Comparison of ENCODE assay signal across 9 mouse cellular contexts in genomic region chrX:152769600-152770157, GRCm38 (mm10). TPM values are rescaled to one million over a fixed set of nuclear protein-coding genes. Genes with fewer than 3 reads are reported as not detected.
DNase-seq lines count a peak whose midpoint lies in the region; ATAC-seq and TF ChIP-seq lines count a peak whose summit lies in the region.
"Had no signal": no experiment of that assay in that cellular context is flagged by ENCODE, and none has a peak within 500 bp of the region (broad histone marks: within the 10 kb centered on the region; RNA-seq: fewer than 3 reads in every experiment).

No protein-coding gene starts in this region.

- H3K36me3 ChIP-seq in intestine, postnatal 0 days (ENCODE audit: control insufficient read depth, insufficient read depth): no peaks in the 10 kb centered on the region
- no peaks in the 10 kb centered on the region for H3K36me3 ChIP-seq in liver, embryonic 14.5 days (replicated peaks; ENCODE audit: control insufficient read depth, insufficient read depth, low read depth)
- no peaks in the 10 kb centered on the region for H3K36me3 ChIP-seq in neural tube, embryonic 14.5 days (ENCODE audit: control insufficient read depth, insufficient read depth, low read length)

- peak overlapping the region; percentile 80 for H3K27ac ChIP-seq in intestine, postnatal 0 days (ENCODE audit: low read depth, low read length)
- no peak overlapping the region for H3K27ac ChIP-seq in liver, embryonic 14.5 days
- no peak overlapping the region for H3K27ac ChIP-seq in neural tube, embryonic 14.5 days (ENCODE audit: low read depth, low read length)

- no peaks in the 10 kb centered on the region for H3K4me1 ChIP-seq in intestine, postnatal 0 days (replicated peaks; ENCODE audit: control insufficient read depth, insufficient read depth, low read length)
- H3K4me1 ChIP-seq in liver, embryonic 14.5 days (replicated peaks; ENCODE audit: control insufficient read depth in 2 of 2, insufficient read depth in 2 of 2, low read length in 1 of 2): no peaks in the 10 kb centered on the region
- no peaks in the 10 kb centered on the region for H3K4me1 ChIP-seq in neural tube, embryonic 14.5 days (ENCODE audit: control insufficient read depth, insufficient read depth, low read length)

- peak overlapping the region; percentile 65 for H3K4me3 ChIP-seq in intestine, postnatal 0 days (ENCODE audit: low read depth, low read length)
- H3K4me3 ChIP-seq in liver, embryonic 14.5 days (ENCODE audit: insufficient read depth in 1 of 2, low read depth in 2 of 2, low read length in 2 of 2): peak overlapping the region; percentile 43 to 44
- H3K4me3 ChIP-seq in neural tube, embryonic 14.5 days (ENCODE audit: low read depth, low read length): peak overlapping the region; percentile 46

- ATAC-seq in intestine, postnatal 0 days: peak; percentile 87
- peak; percentile 77 for ATAC-seq in liver, embryonic 14.5 days (ENCODE audit: insufficient read depth)
- ATAC-seq in neural tube, embryonic 14.5 days (ENCODE audit: low read depth): peak; percentile 91

- no peaks in the 10 kb centered on the region for H3K9me3 ChIP-seq in intestine, postnatal 0 days (ENCODE audit: control insufficient read depth)
- H3K9me3 ChIP-seq in liver, embryonic 14.5 days (ENCODE audit: control insufficient read depth, low read length): no peaks in the 10 kb centered on the region
- H3K9me3 ChIP-seq in neural tube, embryonic 14.5 days (ENCODE audit: control insufficient read depth, low read length): no peaks in the 10 kb centered on the region

- peak; percentile 14; the same call in 1 of the 2 replicates for TF ChIP-seq CTCF in intestine, postnatal 0 days (IDR thresholded peaks at IDR 0.05; ENCODE audit: low read depth)
- no peak for TF ChIP-seq CTCF in liver, embryonic 14.5 days (IDR thresholded peaks at IDR 0.05; ENCODE audit: low read depth)

- 15% methylated on average over 40 of the region's 48 CpGs for WGBS in intestine, postnatal 0 days
- WGBS in liver, embryonic 14.5 days (ENCODE audit: insufficient replicate concordance): 7% methylated on average over 31 of the region's 48 CpGs
- WGBS in neural tube, embryonic 14.5 days: 14% methylated on average over 22 of the region's 48 CpGs

- peak overlapping the region; percentile 66 for H3K9ac ChIP-seq in intestine, postnatal 0 days (ENCODE audit: low read depth, low read length)
- H3K9ac ChIP-seq in liver, embryonic 14.5 days (replicated peaks): no peak overlapping the region
- H3K9ac ChIP-seq in neural tube, embryonic 14.5 days (replicated peaks; ENCODE audit: low read depth, low read length): peak overlapping the region; percentile 46

- H3K4me2 ChIP-seq in intestine, postnatal 0 days (replicated peaks; ENCODE audit: low read depth): peak overlapping the region; percentile 62
- H3K4me2 ChIP-seq in liver, embryonic 14.5 days (ENCODE audit: low read depth): peak overlapping the region; percentile 22; the same call in 1 of the 2 replicates
- peak overlapping the region; percentile 60 for H3K4me2 ChIP-seq in neural tube, embryonic 14.5 days (ENCODE audit: low read depth, low read length)

- no peak for TF ChIP-seq EP300 in liver, embryonic 14.5 days (IDR thresholded peaks at IDR 0.05; ENCODE audit: low read depth)

- peak; percentile 8 for DNase-seq in layer of hippocampus, adult 11-12 months (ENCODE audit: low spot score)
- DNase-seq in layer of hippocampus, adult 8-10 months (ENCODE audit: low spot score in 2 of 2): no peak
- DNase-seq in embryo, embryonic 11.5 days (ENCODE audit: low read depth, low spot score): peak; percentile 54
- peak; percentile 54 to 55 for DNase-seq in heart, adult 18-20 months
- DNase-seq in liver, embryonic 14.5 days (ENCODE audit: low read depth in 3 of 3, low spot score in 3 of 3): no peak
- peak; percentile 87 for DNase-seq in yolk sac, embryonic 10.5 days (ENCODE audit: low spot score)

- H3K27me3 ChIP-seq in intestine, postnatal 0 days (replicated peaks; ENCODE audit: control insufficient read depth, insufficient read depth, low read length): no peaks in the 10 kb centered on the region
- H3K27me3 ChIP-seq in liver, embryonic 14.5 days (ENCODE audit: control insufficient read depth, insufficient read depth, low read length): peaks cover 14% of the 10 kb centered on the region
- peaks cover 6% of the 10 kb centered on the region; the same call in 1 of the 2 replicates for H3K27me3 ChIP-seq in neural tube, embryonic 14.5 days (ENCODE audit: control insufficient read depth, insufficient read depth, low read length)

RNA-seq across cellular contexts. Expression of gene Shroom2, which starts 0.4 kb away (rescaled TPM):
- total RNA-seq in layer of hippocampus, adult 8-10 months (2022): 10 to 100 TPM; 75.8 to 93.8 (median 82.7) TPM
- total RNA-seq in heart, adult 18-20 months (2021): 1 to 10 TPM; 3.3 to 4.6 TPM
- polyA plus RNA-seq in intestine, postnatal 0 days (2015; fragmentation: Nextera tagmentation; extraction: Ambion mirVana): 3.1 and 3.5 TPM in 2 replicates
- polyA plus RNA-seq in liver, embryonic 14.5 days (2012; rRNA removed): 0.76 and 0.97 TPM in 2 replicates
- 1.1 TPM in 2 replicates for polyA plus RNA-seq in liver, embryonic 14.5 days (2014; fragmentation: Nextera tagmentation; extraction: Ambion mirVana)
- polyA plus RNA-seq in neural tube, embryonic 14.5 days (2014; fragmentation: Nextera tagmentation; extraction: Ambion mirVana): 146 and 174 TPM in 2 replicates
- total RNA-seq: hematopoietic stem cell, adult 5-6 weeks had no signal

RNA-seq across cellular contexts. Expression of gene Gpr143, which starts 12.0 kb away (rescaled TPM):
- total RNA-seq in layer of hippocampus, adult 8-10 months (2022): under 1 TPM in 3 of 4 experiments, not detected in 1; 0.27 to 0.72 (median 0.39) TPM
- total RNA-seq in heart, adult 18-20 months (2021): under 1 TPM in 1 of 2 experiments, not detected in 1; 0.23 TPM
- 0.16 TPM in 1 of 2 replicates, not detected in the other for polyA plus RNA-seq in intestine, postnatal 0 days (2015; fragmentation: Nextera tagmentation; extraction: Ambion mirVana)
- 0.02 and 0.05 TPM in 2 replicates for polyA plus RNA-seq in liver, embryonic 14.5 days (2012; rRNA removed)
- not detected in 2 replicates for polyA plus RNA-seq in liver, embryonic 14.5 days (2014; fragmentation: Nextera tagmentation; extraction: Ambion mirVana)
- polyA plus RNA-seq in neural tube, embryonic 14.5 days (2014; fragmentation: Nextera tagmentation; extraction: Ambion mirVana): 0.21 TPM in 1 of 2 replicates, not detected in the other
- total RNA-seq: hematopoietic stem cell, adult 5-6 weeks had no signal

Comparison
In these comparisons a context has a peak if more than half of its experiments do, and no peak if none do; other contexts are left out.
1. DNase-seq: peak in layer of hippocampus, adult 11-12 months (single experiment), embryo, embryonic 11.5 days (single experiment), heart, adult 18-20 months (2 of 2) and yolk sac, embryonic 10.5 days (single experiment); none in layer of hippocampus, adult 8-10 months (0 of 2) and liver, embryonic 14.5 days (0 of 3).
2. RNA of gene Shroom2, which starts 0.4 kb away (polyA plus RNA-seq): 146 to 174 TPM in neural tube, embryonic 14.5 days; 3.1 to 3.5 TPM in intestine, postnatal 0 days and 0.76 to 1.1 TPM in liver, embryonic 14.5 days; every median in the first group is over 10 times any median in the second.
3. Peak in every context shown above with its lines, with median percentiles within 50 percentile points of each other: ATAC-seq, H3K4me2 ChIP-seq and H3K4me3 ChIP-seq.